Mouse (Mus musculus) E14TG2a.4 (cell line): ENCODE measurements at regions not wholly inside any gene's neighbourhood (a gene's known extent, or its start where the extent isn't known, plus 50 kb on each side); places are given as distances from the start of the nearest gene placed in this dataset.

ENCODE experiments used
- H3K27me3 ChIP-seq: 2 replicates; pipeline ENCODE4 v1.6.1; 2014; ENCODE audit warnings: low read length, control low read depth; ENCODE audit not compliant: insufficient read depth
- H3K36me3 ChIP-seq: 2 replicates; pipeline ENCODE4 v1.6.1; 2014; ENCODE audit warnings: low read length, control low read depth; ENCODE audit not compliant: insufficient read depth
- H3K4me1 ChIP-seq: replicated peaks from 2 replicates; pipeline ENCODE4 v1.6.1; 2014; ENCODE audit warnings: low read depth, low read length, control low read depth
- H3K4me3 ChIP-seq: replicated peaks from 2 replicates; pipeline ENCODE4 v1.5.1; 2014; ENCODE audit warnings: mild to moderate bottlenecking, low read length
- H3K9me3 ChIP-seq: 2 replicates; pipeline ENCODE4 v1.6.1; 2014; ENCODE audit warnings: low read length, control low read depth
- CTCF ChIP-seq: conservative IDR thresholded peaks from 2 replicates; pipeline ENCODE4 v1.5.1; 2014; ENCODE audit warnings: low read length
- NANOG ChIP-seq: IDR thresholded peaks from 2 replicates; pipeline ENCODE4 v1.6.1; 2014; ENCODE audit warnings: borderline replicate concordance, low read length, mixed read lengths
- POU5F1 ChIP-seq: IDR thresholded peaks from 2 replicates; pipeline ENCODE4 v1.6.1; 2014; ENCODE audit warnings: low read length, borderline replicate concordance

DNA sequence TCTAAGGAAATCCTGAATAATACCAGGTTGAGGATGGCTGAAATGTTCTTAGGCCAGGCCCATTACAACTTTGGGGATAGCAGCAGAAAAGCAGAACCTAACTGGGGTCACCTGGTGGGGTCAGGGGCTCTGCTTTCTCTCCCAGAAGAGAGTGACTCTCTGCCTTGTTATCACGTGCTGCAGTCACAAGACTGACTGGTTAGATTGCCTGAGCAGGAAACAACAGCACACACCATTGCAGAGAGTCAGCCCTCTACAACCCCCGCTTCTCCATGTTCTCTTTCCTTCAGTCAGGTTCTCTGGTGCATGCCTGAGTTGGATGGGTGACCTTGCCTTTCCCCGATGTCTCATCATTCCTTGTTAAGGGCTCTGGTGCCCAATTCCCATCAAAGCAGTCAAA is 91.2 kb upstream of the Hsd17b12 start:
- Histone ChIP-seq H3K4me1 (peaks cover 43% of the 10 kb centered on the region), H3K4me3 (no peak overlapping the region), H3K9me3 (no peaks in the 10 kb centered on the region), H3K36me3 (no peaks in the 10 kb centered on the region), H3K27me3 (peaks cover 80% of the 10 kb centered on the region)
- TF ChIP-seq CTCF (no peak), NANOG (no peak), POU5F1 (no peak)

DNA sequence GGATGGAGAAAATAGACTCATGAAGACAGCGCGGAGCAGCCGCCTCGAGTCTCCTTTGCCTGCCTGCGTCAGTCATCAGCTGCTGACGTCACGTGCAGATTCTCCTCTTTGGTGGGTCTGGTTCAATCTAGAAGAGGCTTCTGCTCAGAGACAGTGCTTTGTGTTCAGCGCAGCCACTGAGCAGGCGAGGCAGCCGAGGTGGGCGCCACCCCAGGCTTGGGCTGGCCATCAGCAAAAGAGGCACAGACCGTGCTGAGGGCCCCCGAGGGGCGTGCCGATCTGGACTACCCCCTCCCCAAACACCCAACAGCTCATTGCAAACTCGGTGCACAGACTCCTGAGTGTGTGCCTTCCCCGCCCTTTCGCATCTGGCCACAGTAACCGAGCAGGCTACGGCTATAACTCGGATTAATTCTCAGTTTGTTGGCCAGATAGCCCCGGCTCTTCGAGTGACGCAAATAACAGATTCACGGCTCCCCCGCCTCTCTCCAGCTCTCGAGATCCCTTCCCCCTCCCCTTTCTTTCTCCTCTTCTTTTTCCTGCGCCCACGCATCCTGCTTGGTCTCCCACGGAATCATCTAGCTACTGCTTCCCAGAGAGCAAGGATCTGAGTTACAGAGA is 89.2 kb upstream of the Hsd17b12 start:
- Histone ChIP-seq H3K4me1 (peaks cover 51% of the 10 kb centered on the region), H3K9me3 (no peaks in the 10 kb centered on the region), H3K36me3 (no peaks in the 10 kb centered on the region), H3K27me3 (peaks cover 91% of the 10 kb centered on the region), H3K4me3 (peak overlapping the region; percentile 73)
- no peak for TF ChIP-seq POU5F1

DNA sequence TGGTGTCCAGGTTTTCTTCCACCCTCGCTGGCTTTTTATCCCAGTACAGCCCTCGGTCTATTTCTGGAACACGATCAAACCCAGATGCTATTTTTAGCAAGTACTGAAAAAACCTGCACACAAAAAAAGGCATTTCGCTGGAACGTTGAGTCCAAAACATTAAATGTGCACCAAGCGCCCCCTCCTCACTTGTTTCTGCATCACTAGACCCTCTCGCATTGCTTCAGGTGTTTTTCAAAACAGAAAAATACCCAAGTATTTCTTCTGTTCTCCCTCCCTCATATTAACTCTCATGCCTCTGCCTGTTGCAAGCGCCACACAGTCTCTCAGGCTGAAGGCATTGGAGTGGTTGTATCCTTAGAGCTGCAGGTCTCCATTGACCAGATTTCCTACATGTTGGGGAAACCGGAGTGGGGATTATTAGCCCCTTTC is 88.4 kb upstream of the Hsd17b12 start:
- no peak for TF ChIP-seq NANOG
- no peak for TF ChIP-seq POU5F1
- no peak for TF ChIP-seq CTCF
- Histone ChIP-seq H3K4me1 (peaks cover 57% of the 10 kb centered on the region), H3K27me3 (peaks cover 93% of the 10 kb centered on the region), H3K4me3 (no peak overlapping the region), H3K36me3 (no peaks in the 10 kb centered on the region), H3K9me3 (no peaks in the 10 kb centered on the region)

DNA sequence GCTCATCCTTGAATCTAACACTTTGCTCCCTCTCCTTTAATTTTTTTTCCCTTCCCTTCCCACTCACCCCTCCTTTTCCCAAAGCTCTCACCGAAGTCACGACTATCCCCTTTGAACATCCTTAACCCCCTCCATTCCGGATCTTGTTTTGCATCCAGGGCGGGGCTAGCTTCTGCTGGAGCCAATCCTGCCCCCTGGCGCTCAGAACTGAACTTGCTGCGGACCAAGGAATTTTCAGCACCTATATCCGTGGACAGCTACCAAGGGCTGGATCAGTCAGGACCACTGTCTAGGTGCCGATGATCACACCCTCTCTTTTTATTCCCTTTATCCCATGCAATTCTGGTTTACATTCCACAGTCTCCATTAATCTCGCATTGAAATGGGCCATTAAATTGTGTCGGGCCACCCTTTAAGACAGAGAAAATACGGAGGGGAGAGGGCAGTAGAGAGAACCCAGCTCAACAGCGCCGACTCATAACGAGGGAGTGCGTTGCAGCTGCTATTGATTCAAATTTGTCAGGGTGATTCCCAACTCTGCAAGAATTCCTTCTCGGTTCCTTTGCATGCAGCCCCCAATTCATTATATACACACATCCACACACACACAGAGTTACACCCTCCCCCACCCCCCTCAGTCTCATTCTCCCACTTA is 87.7 kb upstream of the Hsd17b12 start:
- Histone ChIP-seq H3K4me3 (peak overlapping the region; percentile 24; the same call in 1 of the 2 replicates), H3K36me3 (no peaks in the 10 kb centered on the region), H3K9me3 (no peaks in the 10 kb centered on the region), H3K4me1 (peaks cover 64% of the 10 kb centered on the region), H3K27me3 (peaks cover 96% of the 10 kb centered on the region)
- TF ChIP-seq NANOG (no peak), POU5F1 (no peak), CTCF (peak; percentile 69)

DNA sequence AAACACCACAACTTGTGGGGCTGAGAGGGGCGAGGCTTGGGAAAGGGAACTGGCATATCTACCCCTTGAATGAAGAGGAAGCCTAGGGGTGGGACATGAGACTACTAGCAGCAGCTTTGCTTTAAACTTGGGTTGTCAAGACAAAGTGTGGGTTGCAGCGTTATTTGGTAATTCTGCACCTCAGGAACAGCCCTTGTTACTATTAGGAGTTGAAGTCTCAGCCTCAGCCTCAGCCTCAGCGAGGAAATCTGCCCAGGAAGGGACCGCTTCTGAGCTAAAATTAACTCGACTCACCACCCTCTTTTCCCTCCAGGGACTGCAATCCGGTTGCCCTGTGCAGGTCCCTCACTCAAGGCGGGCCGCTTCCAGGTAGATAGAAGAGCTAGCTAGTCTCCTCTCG is 86.4 kb upstream of the Hsd17b12 start:
- Histone ChIP-seq H3K9me3 (no peaks in the 10 kb centered on the region), H3K4me1 (peaks cover 69% of the 10 kb centered on the region), H3K4me3 (peak overlapping the region; percentile 79), H3K36me3 (no peaks in the 10 kb centered on the region), H3K27me3 (peaks cover 97% of the 10 kb centered on the region)
- TF ChIP-seq CTCF (no peak), POU5F1 (no peak)

DNA sequence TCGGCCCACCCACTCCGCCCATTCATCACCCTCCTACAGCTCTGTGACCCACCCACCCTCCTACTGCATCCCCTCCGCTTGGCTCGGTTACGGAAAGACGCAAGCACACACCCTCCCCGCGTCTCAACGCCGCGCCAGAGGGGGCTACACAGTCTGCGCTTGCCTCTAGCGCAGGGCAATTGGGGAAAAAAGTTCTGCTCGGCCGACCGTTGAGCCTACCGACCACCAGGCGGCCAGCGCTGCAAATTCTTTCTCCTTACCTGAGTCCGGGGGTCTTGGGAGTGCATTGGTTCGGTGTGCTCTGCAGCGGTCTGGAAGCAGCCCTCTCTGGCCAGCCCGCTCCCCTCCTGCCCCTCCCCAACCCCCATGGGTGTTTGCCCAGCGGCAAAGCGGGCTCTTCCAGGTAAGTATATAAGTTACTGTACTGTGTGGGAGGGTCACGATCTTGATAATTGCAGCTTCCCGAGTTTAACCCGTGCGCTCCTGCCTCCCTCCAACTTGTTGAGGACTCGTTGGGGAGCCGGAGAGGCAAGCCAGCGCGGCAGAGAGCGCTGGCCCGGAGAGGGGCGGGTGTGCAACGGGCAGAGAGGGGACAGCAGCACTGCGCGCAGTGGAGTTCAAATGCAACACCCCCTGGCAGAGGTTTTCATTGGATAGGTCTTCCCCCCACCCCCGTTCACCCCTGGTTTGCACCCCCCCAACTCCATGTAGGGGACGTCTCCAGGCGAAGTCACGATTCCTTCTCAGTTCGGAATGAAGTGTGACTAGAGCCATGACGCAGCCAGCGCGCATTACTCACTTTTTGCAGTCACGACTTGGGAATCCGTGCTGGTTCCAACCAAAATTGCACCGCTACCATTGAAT is 85.5 kb upstream of the Hsd17b12 start:
- Histone ChIP-seq H3K4me3 (peak overlapping the region; percentile 79), H3K36me3 (no peaks in the 10 kb centered on the region), H3K4me1 (peaks cover 69% of the 10 kb centered on the region), H3K9me3 (no peaks in the 10 kb centered on the region), H3K27me3 (peaks cover 98% of the 10 kb centered on the region)
- TF ChIP-seq CTCF = peak; percentile 16
- TF ChIP-seq POU5F1 = no peak

GRCm38 (mm10) chr2:94242406-94243052 is 84.8 kb upstream of the Hsd17b12 start:
- H3K9me3 ChIP-seq = no peaks in the 10 kb centered on the region
- TF ChIP-seq NANOG = no peak
- TF ChIP-seq POU5F1 = no peak
- no peak for TF ChIP-seq CTCF
- H3K27me3 ChIP-seq = peaks cover 98% of the 10 kb centered on the region
- H3K36me3 ChIP-seq = no peaks in the 10 kb centered on the region
- H3K4me3 ChIP-seq = peak overlapping the region; percentile 79
- peaks cover 65% of the 10 kb centered on the region for H3K4me1 ChIP-seq

DNA sequence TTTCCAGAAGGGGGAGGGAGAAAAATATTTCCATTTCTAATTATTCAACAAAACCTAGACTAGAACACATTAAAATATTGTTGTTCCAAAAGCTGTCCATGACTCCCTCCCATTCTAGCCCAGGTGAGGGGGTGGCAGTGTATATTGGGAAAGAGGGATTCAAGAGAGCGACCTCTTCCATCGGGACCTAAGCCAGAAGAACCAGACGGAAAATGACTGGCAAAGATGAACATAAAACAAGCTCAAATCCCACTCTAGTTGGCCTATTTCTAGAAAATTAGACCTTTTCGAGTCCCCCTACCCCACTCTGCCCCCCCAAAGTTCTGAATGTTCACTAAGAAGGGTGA is 84.3 kb upstream of the Hsd17b12 start:
- TF ChIP-seq CTCF (no peak), NANOG (no peak), POU5F1 (no peak)
- H3K4me1 ChIP-seq = peaks cover 60% of the 10 kb centered on the region

More for the DNA sequence above, 84.3 kb upstream of the Hsd17b12 start:
- Histone ChIP-seq H3K27me3 (peaks cover 95% of the 10 kb centered on the region), H3K9me3 (no peaks in the 10 kb centered on the region), H3K4me3 (peak overlapping the region; percentile 79), H3K36me3 (no peaks in the 10 kb centered on the region)
